Mouse (Mus musculus) frontal cortex, postnatal 10 days (tissue): ENCODE results near the gene Fam20b.

Source experiments
- DNase-seq, 2 experiments: peaks; one replicate each; pipeline ENCODE4 v3.0.0; 2022; ENCODE audit warnings: low spot score in 2 of 2, mixed read lengths in 1 of 2

The Fam20b gene

DNA sequence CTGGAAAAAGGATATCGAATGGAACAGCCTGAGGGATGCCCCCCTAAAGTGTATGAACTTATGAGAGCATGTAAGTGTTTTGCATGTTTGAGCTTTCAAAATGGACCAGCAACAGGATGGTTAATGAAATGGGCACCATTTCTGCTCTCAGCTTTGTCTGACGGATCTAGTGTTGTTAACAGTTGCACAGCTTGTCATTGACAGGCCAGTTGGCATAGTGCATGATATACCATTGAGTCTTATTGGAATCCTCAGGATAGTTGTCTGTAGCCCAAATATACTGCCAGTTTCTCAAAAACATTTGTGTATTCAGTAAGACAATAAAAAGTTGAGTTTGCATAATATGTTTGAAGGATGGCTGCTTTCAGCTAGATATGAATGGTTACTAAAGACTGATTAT lies 83.7 kb downstream of the Fam20b start:
- no peak for DNase-seq

DNA sequence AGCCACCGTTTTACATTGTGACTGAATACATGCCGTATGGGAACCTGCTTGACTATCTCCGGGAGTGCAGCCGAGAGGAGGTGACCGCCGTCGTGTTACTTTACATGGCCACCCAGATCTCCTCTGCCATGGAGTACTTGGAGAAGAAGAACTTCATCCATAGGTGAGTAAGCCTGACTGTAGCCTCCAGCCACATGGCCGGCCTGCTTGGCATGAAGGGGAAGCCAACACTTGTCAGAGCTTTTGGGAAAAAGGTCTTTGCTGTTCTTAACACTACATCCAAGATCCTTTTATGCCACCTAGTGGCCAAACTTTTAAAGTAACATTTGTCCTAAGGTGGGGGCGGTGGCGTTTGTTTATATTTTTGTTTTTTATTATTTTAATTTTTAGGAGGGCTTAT lies 85.8 kb downstream of the Fam20b start:
- DNase-seq = peak in 1 of 2 experiments; percentile 25

DNA sequence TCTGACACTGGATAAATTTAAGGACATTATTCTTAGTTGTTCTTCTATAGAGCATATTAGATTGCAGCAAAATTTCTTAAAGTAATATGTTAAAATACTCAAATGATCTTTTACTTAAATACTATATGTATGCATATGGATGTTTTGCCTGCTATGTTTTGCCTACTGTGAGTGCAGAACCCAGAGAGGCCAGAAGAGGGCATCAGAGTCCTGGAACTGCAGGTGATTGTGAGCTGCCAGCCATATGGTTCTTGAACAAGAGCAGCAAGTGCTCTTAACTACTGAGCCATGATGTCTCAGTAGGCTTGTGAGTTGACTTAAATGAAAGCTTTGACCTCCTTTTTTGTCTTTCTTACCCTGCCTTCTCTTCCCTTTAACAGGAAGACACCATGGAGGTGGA lies 87.9 kb downstream of the Fam20b start:
- no peak for DNase-seq

DNA sequence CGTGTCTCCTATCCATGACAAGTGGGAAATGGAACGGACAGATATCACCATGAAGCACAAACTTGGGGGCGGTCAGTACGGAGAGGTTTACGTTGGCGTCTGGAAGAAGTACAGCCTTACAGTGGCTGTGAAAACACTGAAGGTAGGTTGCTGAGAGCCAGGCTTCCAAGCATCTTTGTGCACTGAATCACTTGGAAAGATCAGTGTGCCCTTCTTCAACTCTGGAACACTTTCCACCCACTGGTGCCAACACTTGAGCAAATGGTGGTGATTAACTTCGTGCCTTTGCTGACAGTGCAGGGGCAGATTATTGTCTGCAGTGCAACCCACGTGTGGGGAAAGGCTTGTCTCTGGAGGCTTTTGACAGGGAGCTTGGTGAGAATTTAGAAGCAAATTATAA lies 88.9 kb downstream of the Fam20b start:
- DNase-seq = no peak
